Comparison of ENCODE assay signal across 18 mouse cellular contexts in the genomic region with DNA sequence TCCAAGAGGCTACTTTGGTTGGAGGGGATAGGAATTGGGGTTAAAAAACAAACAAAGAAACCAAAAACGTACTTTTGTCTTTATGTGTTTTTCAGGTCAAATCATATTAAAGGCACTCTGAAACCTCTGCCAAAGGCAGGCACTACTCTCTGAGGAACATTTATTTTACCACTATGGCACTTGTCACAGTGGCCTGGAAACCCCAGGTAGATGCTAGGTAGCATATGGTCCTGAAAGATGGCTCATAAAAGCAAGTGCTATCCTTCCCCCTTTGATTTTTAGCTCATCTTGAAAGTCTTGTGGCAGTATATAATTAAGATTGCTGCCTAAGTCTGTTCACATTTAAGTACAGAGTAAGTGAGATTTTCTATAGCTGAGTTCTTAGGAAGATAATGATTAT.
"Had no signal": no experiment of that assay in that cellular context is flagged by ENCODE, and none has a peak within 500 bp of the region (broad histone marks: within the 10 kb centered on the region; RNA-seq: fewer than 3 reads in every experiment).

No protein-coding gene starts in this region.

- H3K4me3 ChIP-seq: midbrain, embryonic 10.5 days; midbrain, embryonic 12.5 days; myocyte; neural tube, embryonic 13.5 days; neural tube, embryonic 15.5 days had no signal

- H3K9me3 ChIP-seq: midbrain, embryonic 10.5 days; midbrain, embryonic 12.5 days; neural tube, embryonic 13.5 days; neural tube, embryonic 15.5 days had no signal

- H3K9ac ChIP-seq: lung, embryonic 14.5 days; midbrain, embryonic 12.5 days; neural tube, embryonic 13.5 days; neural tube, embryonic 15.5 days had no signal

- H3K27ac ChIP-seq: midbrain, embryonic 10.5 days; midbrain, embryonic 12.5 days; neural tube, embryonic 13.5 days; neural tube, embryonic 15.5 days had no signal

- H3K4me2 ChIP-seq: lung, embryonic 14.5 days; midbrain, embryonic 12.5 days; neural tube, embryonic 13.5 days; neural tube, embryonic 15.5 days had no signal

- ATAC-seq: midbrain, embryonic 16.5 days had no signal

- DNase-seq: lung, embryonic 14.5 days; lung, postnatal 10 days; lung, postnatal 4 days; midbrain, embryonic 14.5 days; retina, postnatal 1 day; right cerebral cortex, adult 18-20 months; right cerebral cortex, postnatal 25 days; right cerebral cortex, postnatal 4 days; spleen, adult 18-20 months; thymus, adult 18-20 months; thymus, postnatal 14 days; thymus, postnatal 36 days had no signal

- H3K27me3 ChIP-seq: midbrain, embryonic 12.5 days; neural tube, embryonic 13.5 days; neural tube, embryonic 15.5 days had no signal

- H3K4me1 ChIP-seq: midbrain, embryonic 10.5 days; midbrain, embryonic 12.5 days; neural tube, embryonic 13.5 days; neural tube, embryonic 15.5 days had no signal
